Mouse (Mus musculus): ENCODE measurements around the gene Arhgap19. TPM values are rescaled to one million over a fixed set of nuclear protein-coding genes. Genes with fewer than 3 reads are reported as not detected.

Arhgap19 gene
- total RNA-seq, 4 experiments from 2014 or later = 2.4 to 3.1 (median 2.9) TPM

DNA sequence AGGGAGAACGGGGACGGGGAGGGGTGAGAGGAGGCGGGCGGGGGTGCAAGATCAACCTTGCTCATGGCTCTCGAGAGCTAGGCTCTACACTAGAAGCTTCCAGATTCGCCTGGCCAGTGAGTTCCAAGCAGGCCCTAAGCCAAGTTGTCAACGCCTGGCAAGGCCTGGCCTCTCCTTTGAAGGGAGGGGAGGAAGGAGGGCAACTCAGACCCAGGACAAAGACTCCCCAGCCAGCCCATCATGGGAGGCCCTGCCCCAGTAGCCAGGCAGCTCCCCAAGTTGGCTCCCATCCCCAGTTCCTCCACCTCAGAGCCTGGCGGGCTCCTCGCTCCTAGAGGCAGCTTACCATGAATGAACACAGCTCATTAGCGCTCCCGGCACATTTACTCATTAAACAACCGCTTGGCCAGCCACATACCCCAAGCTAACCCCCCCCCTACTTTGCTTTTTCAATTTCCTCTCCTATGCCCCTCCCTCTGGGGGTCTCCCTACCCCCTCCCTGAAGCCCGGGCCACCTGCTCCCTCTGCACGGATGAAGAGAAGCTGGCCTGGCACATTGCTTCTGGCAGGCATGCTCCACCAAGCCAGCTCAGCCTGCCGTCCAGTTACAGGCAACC is 55.8 kb downstream of the Arhgap19 start:
- DNase-seq (ENCODE audit: low spot score in 2 of 2) = peak; percentile 67 to 78

DNA sequence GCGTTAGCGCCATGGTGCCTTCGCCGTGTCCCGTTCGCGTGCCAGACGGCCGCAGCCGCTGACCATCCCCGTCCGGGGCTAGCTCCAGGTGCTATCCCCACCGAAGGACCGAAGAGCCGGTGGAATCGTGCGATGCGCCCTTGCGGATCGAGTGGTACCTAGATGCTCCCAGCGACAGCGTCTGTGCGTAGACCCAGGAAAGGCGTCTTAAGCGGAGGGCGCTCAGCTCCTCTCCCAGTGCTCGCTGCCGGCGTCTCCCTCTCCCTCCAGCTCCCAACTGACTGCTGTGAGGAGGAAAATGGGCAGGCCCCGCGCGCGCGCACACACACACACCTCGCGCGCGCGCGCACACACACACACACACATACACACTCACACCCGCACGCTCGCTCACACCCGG is 58.5 kb downstream of the Arhgap19 start, which contains the start of gene Slit1:
TSS of gene Slit1 (minus strand) at position 270 of the 400 bp plus-strand sequence.
- DNase-seq (ENCODE audit: low spot score in 2 of 2) = peak; percentile 56 to 74

DNA sequence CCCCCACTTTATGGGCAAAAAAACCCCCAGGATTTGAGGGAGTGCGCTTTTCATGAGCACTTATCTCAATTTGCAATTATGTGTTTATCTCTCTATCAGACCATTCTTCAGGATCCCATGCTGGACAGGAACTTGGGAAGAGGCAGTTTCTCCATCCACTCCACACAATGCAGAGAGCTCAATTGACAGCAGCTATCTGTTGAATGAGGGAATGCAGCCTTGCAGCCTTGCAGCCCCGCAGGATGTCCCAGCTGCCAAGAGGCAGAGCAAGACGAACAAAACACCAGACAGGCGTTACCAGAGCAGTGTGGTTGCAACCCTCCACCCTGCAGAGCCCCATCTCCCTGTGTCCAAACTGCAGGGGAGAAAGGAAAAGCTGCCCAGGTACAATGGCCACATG is 63.0 kb downstream of the Arhgap19 start:
- no peak for DNase-seq (ENCODE audit: low spot score in 2 of 2)

DNA sequence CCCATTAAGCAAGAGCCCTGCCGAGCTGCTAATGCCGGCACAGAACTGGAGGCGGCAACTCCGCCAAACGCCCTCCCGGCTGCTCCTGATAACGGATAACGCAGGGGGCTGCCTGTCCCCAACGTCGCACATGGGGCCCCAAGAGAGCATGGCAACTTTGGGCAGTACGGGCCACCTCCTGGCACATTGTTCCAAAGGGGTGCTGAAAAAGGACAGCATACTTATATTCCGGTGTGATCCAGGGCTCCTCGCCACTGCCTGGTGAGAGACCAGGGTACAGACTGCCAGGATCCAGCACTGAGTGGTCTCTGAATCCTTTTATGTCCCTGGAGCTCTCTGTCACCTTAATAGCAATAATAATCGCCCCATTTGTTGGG is 63.4 kb downstream of the Arhgap19 start:
- DNase-seq (ENCODE audit: low spot score in 2 of 2) = no peak

DNA sequence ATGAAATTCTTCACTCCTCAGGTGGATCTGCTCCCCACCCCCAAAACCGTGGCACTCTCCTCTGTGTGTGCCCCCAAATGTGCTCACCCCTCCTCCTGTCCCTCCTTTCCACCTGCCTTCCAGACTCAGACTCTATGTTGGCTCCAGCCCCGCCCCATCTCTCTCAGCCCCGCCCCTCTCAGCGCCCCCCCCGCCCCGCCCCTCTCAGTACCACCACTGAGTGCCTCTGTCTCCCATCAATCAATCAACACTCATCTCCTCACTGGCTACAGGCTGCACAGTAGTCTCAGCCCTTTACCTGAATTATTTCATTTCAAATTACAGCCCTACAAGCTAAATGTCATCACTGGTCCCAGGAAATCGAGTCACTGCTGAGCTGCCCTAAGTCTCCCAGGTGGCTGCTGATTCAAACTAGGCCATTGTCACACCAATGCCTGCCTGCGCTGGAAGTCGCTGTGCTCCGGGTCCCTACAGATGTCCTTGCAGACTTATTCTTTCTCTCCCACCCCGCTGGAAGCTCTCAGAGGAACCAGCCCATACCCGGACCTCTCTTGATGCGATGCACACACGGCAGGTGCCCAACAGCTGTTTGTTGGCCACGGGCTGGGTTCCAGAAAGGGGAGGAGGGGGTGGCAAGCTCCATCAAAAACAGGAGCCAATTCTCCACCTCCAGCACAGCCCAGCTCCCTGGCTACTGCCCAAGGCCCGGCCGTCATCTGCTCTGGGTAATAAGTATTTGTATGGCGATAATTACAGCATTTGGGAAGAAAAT is 64.0 kb downstream of the Arhgap19 start:
- DNase-seq (ENCODE audit: low spot score in 2 of 2) = peak; percentile 78 to 87

DNA sequence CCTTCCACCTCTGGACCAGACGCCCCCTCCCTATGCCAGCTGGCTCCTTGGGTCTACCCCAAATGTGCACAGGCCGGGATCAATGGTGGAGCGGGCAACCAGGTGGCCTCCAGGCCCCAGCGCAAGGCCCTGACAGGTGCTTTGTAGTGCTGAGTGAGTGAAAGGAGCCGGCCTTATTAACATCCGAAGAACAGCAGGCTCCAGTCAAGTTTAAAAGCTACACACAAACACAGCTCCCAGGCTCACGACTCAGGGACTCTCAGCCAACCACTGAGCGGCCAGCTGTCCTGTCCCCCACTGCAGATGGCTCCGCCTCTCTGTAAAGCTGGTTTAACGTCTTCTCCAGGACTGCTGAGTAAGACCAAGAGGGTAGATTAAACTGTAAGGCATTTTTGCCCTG is 67.2 kb downstream of the Arhgap19 start:
- peak; percentile 72 to 80 for DNase-seq (ENCODE audit: low spot score in 2 of 2)

DNA sequence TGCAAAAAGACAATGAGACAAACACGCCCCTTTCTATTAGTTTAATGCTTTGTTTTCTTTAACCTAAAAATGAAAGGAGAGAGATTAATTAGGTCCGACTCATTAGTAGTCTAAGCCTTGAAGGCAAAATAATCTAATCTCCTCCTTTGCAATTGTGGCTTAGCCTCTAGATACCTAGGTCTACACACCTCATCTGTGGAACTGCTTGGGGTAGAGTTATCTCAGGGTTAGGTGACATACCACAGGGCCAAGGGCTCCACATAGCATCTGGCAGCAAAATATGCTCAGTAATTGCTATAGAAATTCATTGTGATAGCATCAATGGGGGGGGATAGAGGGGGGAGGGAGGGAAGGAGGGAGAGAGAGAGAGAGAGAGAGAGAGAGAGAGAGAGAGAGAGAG is 76.4 kb downstream of the Arhgap19 start:
- no peak for DNase-seq (ENCODE audit: low spot score in 2 of 2)

DNA sequence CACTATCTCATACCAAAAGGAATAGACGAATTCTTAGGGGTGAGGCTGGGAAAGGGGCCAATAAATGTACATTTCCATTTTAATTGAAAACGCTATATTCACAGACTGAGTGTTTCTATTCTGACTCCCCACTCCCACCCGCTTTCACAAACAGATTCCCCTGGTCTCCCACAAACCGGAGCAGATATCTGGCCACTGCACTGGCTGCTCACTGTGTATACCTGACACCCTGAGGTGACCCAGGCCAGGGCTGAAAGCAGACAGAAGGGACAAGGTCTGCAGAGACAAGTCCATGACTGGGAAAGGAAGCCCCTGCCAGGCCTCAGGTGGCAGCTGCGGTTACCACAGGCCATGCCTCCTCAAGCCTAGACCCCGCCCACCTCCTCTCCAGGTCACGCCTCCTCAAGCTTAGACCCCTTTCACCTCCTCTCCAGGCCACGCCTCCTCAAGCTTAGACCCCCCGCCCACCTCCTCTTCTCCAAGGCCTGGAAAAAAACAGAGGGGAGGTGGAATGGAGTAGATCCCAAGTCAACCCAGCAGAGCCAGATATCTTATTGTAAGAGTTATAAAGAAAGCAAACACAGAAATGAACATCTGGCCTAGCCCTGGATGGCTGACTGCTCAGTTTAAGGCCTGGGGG is 76.9 kb downstream of the Arhgap19 start:
- DNase-seq (ENCODE audit: low spot score in 2 of 2) = no peak

DNA sequence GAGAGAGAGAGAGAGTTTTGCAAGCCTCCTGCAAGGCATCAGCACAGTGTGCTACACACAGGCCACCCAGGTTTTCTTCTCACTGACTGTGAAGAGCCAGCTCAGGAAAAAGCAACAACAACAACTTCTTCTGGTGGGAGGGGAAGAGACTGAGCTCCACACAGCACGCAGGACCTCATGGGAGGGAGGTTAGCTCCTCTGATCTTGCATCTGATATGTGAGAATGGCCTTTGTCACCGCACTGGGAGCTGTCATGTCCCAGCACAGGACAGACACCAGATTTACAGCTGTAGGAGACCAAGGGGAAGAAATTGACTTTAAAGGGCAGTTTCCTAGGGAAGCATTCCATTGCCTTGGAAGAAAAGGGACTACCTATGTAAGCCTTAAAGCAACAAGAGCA is 78.5 kb downstream of the Arhgap19 start:
- no peak for DNase-seq (ENCODE audit: low spot score in 2 of 2)

DNA sequence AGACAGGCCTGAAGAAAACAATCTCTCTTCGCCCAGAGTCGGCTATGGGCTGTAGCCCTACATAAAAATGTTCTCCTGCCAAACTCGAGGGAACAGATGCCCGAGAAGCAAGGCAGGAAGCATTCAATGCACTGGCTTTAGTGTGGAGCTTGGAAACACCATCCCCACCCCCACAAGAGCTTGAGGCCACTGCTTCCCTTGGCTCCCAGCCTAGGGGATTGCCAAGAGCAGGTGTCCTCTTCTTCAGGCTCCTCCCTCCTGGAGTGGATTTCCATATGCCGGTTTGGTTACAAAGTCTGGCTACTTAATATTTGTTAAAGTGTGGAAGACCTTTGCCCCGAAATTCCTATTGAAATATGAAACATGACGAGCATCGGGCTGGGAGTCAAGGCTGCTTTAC is 82.4 kb downstream of the Arhgap19 start:
- no peak for DNase-seq (ENCODE audit: low spot score in 2 of 2)

Other genes starting within 250 kb of the Arhgap19 start
- gene Gm340, start 219.7 kb downstream of the Arhgap19 start, total RNA-seq (2022) = 10 to 100 TPM; 12.5 to 15.6 (median 13.9) TPM
- 100 to 1,000 TPM; 184 to 232 (median 208) TPM for gene Slit1, start 58.4 kb downstream of the Arhgap19 start, total RNA-seq (2022)
- 10 to 100 TPM; 18.8 to 21.7 (median 19.4) TPM for gene Frat1, start 27.9 kb upstream of the Arhgap19 start, total RNA-seq (2022)
- 10 to 100 TPM; 10.0 to 10.9 (median 10.4) TPM for gene Frat2, start 46.1 kb upstream of the Arhgap19 start, total RNA-seq (2022)
- gene Rrp12, start 94.1 kb upstream of the Arhgap19 start, total RNA-seq (2022) = 10 to 100 TPM; 33.0 to 34.6 (median 33.5) TPM
- gene Pgam1, start 109.9 kb upstream of the Arhgap19 start, total RNA-seq (2022) = 100 to 1,000 TPM; 520 to 573 (median 534) TPM
- 10 to 100 TPM; 25.5 to 34.9 (median 29.1) TPM for gene Exosc1, start 131.4 kb upstream of the Arhgap19 start, total RNA-seq (2022)
- 10 to 100 TPM; 43.5 to 47.4 (median 44.0) TPM for gene Zdhhc16, start 131.4 kb upstream of the Arhgap19 start, total RNA-seq (2022)
- 10 to 100 TPM; 30.8 to 60.2 (median 39.4) TPM for gene Mms19, start 179.1 kb upstream of the Arhgap19 start, total RNA-seq (2022)
- gene Ubtd1, start 179.7 kb upstream of the Arhgap19 start, total RNA-seq (2022) = 10 to 100 TPM; 11.2 to 14.4 (median 13.2) TPM
- gene Ankrd2, start 234.0 kb upstream of the Arhgap19 start, total RNA-seq (2022) = under 1 TPM in 2 of 4 experiments, not detected in 2; 0.30 to 0.47 TPM
- gene Hoga1, start 243.6 kb upstream of the Arhgap19 start, total RNA-seq (2022) = 10 to 100 TPM in 1 of 4 experiments, 1 to 10 TPM in 3; 7.2 to 11.6 (median 8.9) TPM

Measured in layer of hippocampus, adult 8-10 months (tissue).